Mouse (Mus musculus) ovary, postnatal 36 days (tissue): ENCODE results near the gene Klhdc9.
"Not testable (repeated sequence)": the region's sequence is repeated elsewhere in the genome, so short reads cannot be mapped to it uniquely, and the experiment has no call there.

Source experiments
- DNase-seq: peaks from one replicate; pipeline ENCODE4 v3.0.0; 2022; ENCODE audit warnings: low spot score, mixed read lengths

Klhdc9 gene

GRCm38 (mm10) chr1:171356814-171357213, 3.8 kb downstream of the Klhdc9 start:
- no peak for DNase-seq

- no peak for DNase-seq
Measured at GRCm38 (mm10) chr1:171355812-171356340, 4.7 kb downstream of the Klhdc9 start.

GRCm38 (mm10) chr1:171349210-171349609, 11.4 kb downstream of the Klhdc9 start:
- no peak for DNase-seq

GRCm38 (mm10) chr1:171348665-171349064, 11.9 kb downstream of the Klhdc9 start:
- no peak for DNase-seq

GRCm38 (mm10) chr1:171346095-171346450, 14.5 kb downstream of the Klhdc9 start:
- DNase-seq, result no peak

- DNase-seq, result peak; percentile 89
Measured at GRCm38 (mm10) chr1:171345225-171346094, 15.1 kb downstream of the Klhdc9 start, which contains the start of the genes Nit1 and Pfdn2. TSS of gene Nit1 (minus strand) at chr1:171345646. TSS of gene Pfdn2 (plus strand) at chr1:171345670.

- DNase-seq, result no peak
Measured at GRCm38 (mm10) chr1:171344715-171345114, 15.9 kb downstream of the Klhdc9 start.

GRCm38 (mm10) chr1:171343922-171344677, 16.5 kb downstream of the Klhdc9 start:
- DNase-seq, result peak; percentile 38

- DNase-seq, result no peak
Measured at GRCm38 (mm10) chr1:171342262-171343207, 18.1 kb downstream of the Klhdc9 start.

- no peak for DNase-seq
Measured at GRCm38 (mm10) chr1:171330216-171330560, 30.4 kb downstream of the Klhdc9 start.

- DNase-seq, result no peak
Measured at GRCm38 (mm10) chr1:171329433-171330215, 31.0 kb downstream of the Klhdc9 start.

- peak; percentile 89 for DNase-seq
Measured at GRCm38 (mm10) chr1:171328839-171329432, 31.7 kb downstream of the Klhdc9 start, which contains the start of gene Dedd. TSS of gene Dedd (plus strand) at chr1:171329145.

GRCm38 (mm10) chr1:171328244-171328643, 32.4 kb downstream of the Klhdc9 start:
- DNase-seq, result no peak

GRCm38 (mm10) chr1:171326588-171326987, 34.0 kb downstream of the Klhdc9 start:
- DNase-seq, result not testable (repeated sequence)

GRCm38 (mm10) chr1:171325571-171325970, 35.0 kb downstream of the Klhdc9 start:
- no peak for DNase-seq

- no peak for DNase-seq
Measured at GRCm38 (mm10) chr1:171322012-171322411, 38.6 kb downstream of the Klhdc9 start.

- DNase-seq, result no peak
Measured at GRCm38 (mm10) chr1:171321415-171321814, 39.2 kb downstream of the Klhdc9 start.

GRCm38 (mm10) chr1:171320151-171320550, 40.4 kb downstream of the Klhdc9 start:
- DNase-seq, result no peak

GRCm38 (mm10) chr1:171319748-171320147, 40.9 kb downstream of the Klhdc9 start:
- no peak for DNase-seq

GRCm38 (mm10) chr1:171309321-171309720, 51.3 kb downstream of the Klhdc9 start:
- no peak for DNase-seq
